Mouse (Mus musculus) hindbrain, postnatal 0 days (tissue): Measurements from ENCODE around the gene Sec14l3. TPM values are rescaled to one million over a fixed set of nuclear protein-coding genes. Genes with fewer than 3 reads are reported as not detected.
"Not testable (repeated sequence)": the region's sequence is repeated elsewhere in the genome, so short reads cannot be mapped to it uniquely, and the experiment has no call there.

Experiments used
- ATAC-seq: fragments of 200-750 bp; cut with Nextera tagmentation; 2 replicates; pipeline ENCODE4 v1.8.0; 2017; ENCODE audit warnings: mild to moderate bottlenecking, moderate TSS enrichment, moderate library complexity
- DNase-seq: peaks from one replicate; pipeline ENCODE4 v3.0.0-alpha.2; 2015; ENCODE audit warnings: low spot score
- H3K27ac ChIP-seq: fragments of 300-500 bp; sonication (generic); 2 replicates; pipeline ENCODE4 v1.5.1; 2014; ENCODE audit warnings: mild to moderate bottlenecking
- H3K27me3 ChIP-seq: fragments of 300-500 bp; sonication (generic); 2 replicates; pipeline ENCODE4 v1.6.1; 2014; ENCODE audit warnings: low read length, mixed read lengths; ENCODE audit not compliant: insufficient read depth
- H3K36me3 ChIP-seq: fragments of 300-500 bp; sonication (generic); 2 replicates; pipeline ENCODE4 v1.6.1; 2014; ENCODE audit warnings: low read length, mixed read lengths; ENCODE audit not compliant: insufficient read depth
- H3K4me1 ChIP-seq: fragments of 300-500 bp; sonication (generic); 2 replicates; pipeline ENCODE4 v1.6.1; 2014; ENCODE audit warnings: antibody characterized with exemption, low read length, mixed read lengths; ENCODE audit not compliant: insufficient read depth
- H3K4me2 ChIP-seq: fragments of 300-500 bp; sonication (generic); 2 replicates; pipeline ENCODE4 v1.6.1; 2014; ENCODE audit warnings: low read depth, mild to moderate bottlenecking, low read length, moderate library complexity, mixed read lengths
- H3K4me3 ChIP-seq: fragments of 300-500 bp; sonication (generic); 2 replicates; pipeline ENCODE4 v1.5.1; 2014; ENCODE audit warnings: low read length
- H3K9ac ChIP-seq: fragments of 300-500 bp; sonication (generic); replicated peaks from 2 replicates; pipeline ENCODE4 v1.6.1; 2014; ENCODE audit warnings: mild to moderate bottlenecking, low read length, moderate library complexity, mixed read lengths
- H3K9me3 ChIP-seq: fragments of 300-500 bp; sonication (generic); 2 replicates; pipeline ENCODE4 v1.6.1; 2016; ENCODE audit warnings: low read length, mixed read lengths
- CTCF ChIP-seq: IDR thresholded peaks from 2 replicates; pipeline ENCODE4 v1.5.1; 2016; ENCODE audit warnings: antibody characterized with exemption, control low read depth, low read depth
- WGBS: fragments of 180-500 bp; shearing (Covaris S2); extraction: QIAGEN DNeasy Blood & Tissue Kit; methylation state at CpG from one replicate; pipeline ENCODE4 v1.1.7; 2014; 5-methylcytosine and 5-hydroxymethylcytosine counted together
- polyA plus RNA-seq: library from polyadenylated mRNA; unstranded; fragments of >200 nt; fragmentation: Nextera tagmentation; extraction: Ambion mirVana; gene quantifications from 2 replicates; pipeline ENCODE4 v1.2.1, GENCODE M21; 2015
- total RNA-seq: library from RNA; depleted of rRNA; stranded (reverse); fragments of >200 nt; gene quantifications from 2 replicates; pipeline ENCODE4 v1.2.3, GENCODE M21; 2014

Sec14l3 gene
- total and polyA plus RNA-seq, 2 experiments from 2014 or later = 1.6 to 1.8 TPM

DNA sequence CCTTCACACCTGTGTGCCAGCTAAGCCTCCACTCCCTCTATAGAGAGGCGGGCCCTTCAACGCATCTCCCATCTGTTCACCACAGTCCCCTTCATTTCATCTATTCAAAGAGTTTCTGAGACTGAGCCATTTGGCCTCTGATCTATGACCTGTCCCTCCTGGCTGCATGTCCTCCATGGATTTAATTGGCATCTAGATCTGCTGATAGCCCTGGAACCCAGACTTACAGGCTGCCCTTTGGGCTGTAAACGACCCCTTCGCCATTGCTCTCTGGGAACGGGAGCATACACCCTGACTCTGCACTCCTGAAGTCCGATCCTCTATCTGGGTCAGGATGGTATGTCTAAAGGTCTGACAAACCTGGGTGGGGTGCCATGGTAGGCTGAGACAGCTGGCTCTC lies 48.2 kb downstream of the Sec14l3 start:
- Histone ChIP-seq H3K4me2 (no peak overlapping the region), H3K27me3 (no peaks in the 10 kb centered on the region), H3K4me3 (no peak overlapping the region), H3K4me1 (peaks cover 10% of the 10 kb centered on the region; the same call in 1 of the 2 replicates), H3K9me3 (no peaks in the 10 kb centered on the region), H3K36me3 (peaks cover 8% of the 10 kb centered on the region; the same call in 1 of the 2 replicates), H3K27ac (no peak overlapping the region), H3K9ac (no peak overlapping the region)
- WGBS = 78% methylated on average over 6 of the region's 6 CpGs
- TF ChIP-seq CTCF = no peak
- no peak for DNase-seq
- no peak for ATAC-seq

DNA sequence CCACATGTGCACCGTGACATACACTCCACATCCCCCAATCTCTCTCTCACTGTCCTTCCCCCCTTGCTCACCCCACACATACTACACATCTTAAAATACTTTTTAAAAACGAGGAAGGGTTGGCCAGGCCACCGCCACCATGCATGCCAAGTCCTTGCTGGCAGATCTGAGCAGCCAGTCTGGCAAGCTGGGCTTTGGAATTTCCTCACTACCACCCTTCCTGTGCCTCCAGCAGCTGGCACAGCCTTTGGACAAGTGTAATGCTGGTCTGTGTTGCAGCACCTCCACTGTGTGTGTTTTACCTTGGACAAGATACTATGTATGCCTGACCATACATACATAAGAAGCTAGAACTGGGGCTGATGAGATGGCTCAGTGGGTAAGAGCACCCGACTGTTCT lies 48.9 kb downstream of the Sec14l3 start:
- Histone ChIP-seq H3K4me2 (no peak overlapping the region), H3K27me3 (no peaks in the 10 kb centered on the region), H3K4me1 (peaks cover 12% of the 10 kb centered on the region; the same call in 1 of the 2 replicates), H3K4me3 (no peak overlapping the region), H3K36me3 (peaks cover 8% of the 10 kb centered on the region; the same call in 1 of the 2 replicates), H3K9ac (no peak overlapping the region), H3K27ac (no peak overlapping the region), H3K9me3 (no peaks in the 10 kb centered on the region)
- no peak for ATAC-seq
- 71% methylated on average over 4 of the region's 4 CpGs for WGBS
- TF ChIP-seq CTCF = no peak
- no peak for DNase-seq

- Histone ChIP-seq H3K9me3 (no peaks in the 10 kb centered on the region), H3K4me1 (peaks cover 16% of the 10 kb centered on the region), H3K4me2 (no peak overlapping the region), H3K27ac (no peak overlapping the region), H3K9ac (no peak overlapping the region), H3K36me3 (peaks cover 8% of the 10 kb centered on the region; the same call in 1 of the 2 replicates), H3K27me3 (no peaks in the 10 kb centered on the region), H3K4me3 (no peak overlapping the region)
- ATAC-seq (no peak), DNase-seq (no peak)
- no peak for TF ChIP-seq CTCF
- WGBS = 82% methylated on average over 6 of the region's 6 CpGs
Measured at GRCm38 (mm10) chr11:4113970-4114369, 49.3 kb downstream of the Sec14l3 start.

- not testable (repeated sequence) for DNase-seq, H3K27ac ChIP-seq, ATAC-seq, H3K36me3 ChIP-seq, H3K4me2 ChIP-seq, H3K9me3 ChIP-seq, H3K9ac ChIP-seq, H3K4me3 ChIP-seq, H3K27me3 ChIP-seq
- H3K4me1 ChIP-seq = peaks cover 22% of the 10 kb centered on the region
- 65% methylated on average over 6 of the region's 6 CpGs for WGBS
Measured at GRCm38 (mm10) chr11:4114541-4114940, 49.9 kb downstream of the Sec14l3 start.

DNA sequence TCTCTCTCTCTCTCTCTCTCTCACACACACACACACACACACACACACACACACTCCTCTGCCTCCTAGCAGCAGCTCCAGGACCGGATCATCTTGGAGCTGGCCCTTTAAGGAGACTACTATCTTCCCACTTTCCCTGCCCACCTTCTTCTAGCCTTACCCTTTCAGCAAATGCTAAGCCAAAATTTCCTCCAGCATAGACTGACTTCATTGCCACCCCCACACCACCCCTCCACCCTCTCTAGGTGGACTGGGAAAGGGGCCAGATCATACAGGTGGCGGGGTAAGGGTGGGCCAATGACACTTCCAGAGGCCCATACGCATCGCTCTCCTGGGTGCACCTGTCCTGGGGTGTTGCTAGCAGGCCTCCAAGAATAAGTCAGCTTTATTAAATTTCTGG lies 50.8 kb downstream of the Sec14l3 start:
- Histone ChIP-seq H3K4me3 (no peak overlapping the region), H3K27me3 (no peaks in the 10 kb centered on the region), H3K4me1 (peaks cover 25% of the 10 kb centered on the region), H3K27ac (no peak overlapping the region), H3K4me2 (no peak overlapping the region), H3K9me3 (no peaks in the 10 kb centered on the region), H3K36me3 (peaks cover 3% of the 10 kb centered on the region; the same call in 1 of the 2 replicates), H3K9ac (no peak overlapping the region)
- no peak for TF ChIP-seq CTCF
- 89% methylated on average over 4 of the region's 4 CpGs for WGBS
- no peak for ATAC-seq
- no peak for DNase-seq

DNA sequence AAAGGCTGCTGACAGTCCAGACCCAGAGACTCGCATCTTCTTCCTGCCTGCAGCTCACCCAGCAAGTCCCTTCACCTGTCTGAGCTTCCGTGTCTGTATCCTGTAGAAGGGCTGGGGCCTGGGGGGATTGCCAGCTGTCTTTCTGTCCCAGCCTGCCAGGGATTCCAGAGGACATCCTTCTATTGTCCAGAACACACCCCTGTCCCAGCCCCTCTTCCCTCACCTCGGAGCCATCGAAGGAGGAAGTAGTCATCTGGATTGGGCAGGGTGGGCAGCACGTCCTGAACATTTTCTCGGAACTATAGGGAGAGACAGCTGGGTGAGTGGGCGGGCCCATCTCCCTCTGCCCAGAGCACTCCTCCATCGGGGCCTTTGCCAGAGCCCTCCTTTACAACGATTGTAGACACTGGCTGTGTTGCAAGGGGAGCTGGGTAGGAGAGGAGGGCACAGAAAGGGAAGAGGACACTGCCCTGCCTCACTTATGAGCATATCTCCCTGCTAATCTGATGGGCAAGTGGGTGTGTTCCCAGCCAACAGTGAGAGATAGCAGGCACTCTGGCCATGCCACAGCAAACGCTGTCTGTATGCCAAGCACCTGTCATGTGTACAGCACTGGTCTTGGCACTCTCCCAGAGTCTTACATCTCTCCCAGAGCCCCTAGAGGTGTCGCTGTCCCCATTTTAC lies 52.0 kb downstream of the Sec14l3 start:
- 30% methylated on average over 11 of the region's 11 CpGs for WGBS
- Histone ChIP-seq H3K36me3 (no peaks in the 10 kb centered on the region), H3K9me3 (no peaks in the 10 kb centered on the region), H3K4me2 (peak overlapping the region; percentile 79), H3K4me1 (peaks cover 25% of the 10 kb centered on the region), H3K9ac (no peak overlapping the region), H3K27me3 (no peaks in the 10 kb centered on the region), H3K4me3 (0 out of 2 replicates have a peak overlapping the region, but pooled peaks have one; percentile 63), H3K27ac (no peak overlapping the region)
- DNase-seq = peak; percentile 55
- 0 out of 2 replicates have a peak, but pooled peaks have one; percentile 16 for ATAC-seq
- TF ChIP-seq CTCF = 0 out of 2 replicates have a peak, but pooled peaks have one; percentile 1
